Mouse (Mus musculus) bone marrow macrophage, adult 2 months (primary cell): ENCODE results near the gene Tgfbr2. TPM values are rescaled to one million over a fixed set of nuclear protein-coding genes. Genes with fewer than 3 reads are reported as not detected.

Source experiments
- H3K27ac ChIP-seq: 2 replicates; pipeline ENCODE4 v1.5.1; 2012; ENCODE audit warnings: low read depth, low read length; ENCODE audit not compliant: insufficient read depth
- H3K4me1 ChIP-seq: 2 replicates; pipeline ENCODE4 v1.6.1; 2012; ENCODE audit warnings: low read length; ENCODE audit not compliant: control insufficient read depth, insufficient read depth
- H3K4me3 ChIP-seq: 2 replicates; pipeline ENCODE4 v1.5.1; 2012; ENCODE audit warnings: mild to moderate bottlenecking, low read length, moderate library complexity; ENCODE audit not compliant: insufficient read depth
- CTCF ChIP-seq: IDR thresholded peaks from 2 replicates; pipeline ENCODE4 v1.5.1; 2012; ENCODE audit warnings: low read depth, mild to moderate bottlenecking, low read length, moderate library complexity
- POLR2A ChIP-seq: IDR thresholded peaks from 2 replicates; pipeline ENCODE4 v1.6.1; 2012; ENCODE audit warnings: mild to moderate bottlenecking, low read depth, low read length, borderline replicate concordance
- polyA plus RNA-seq: library from polyadenylated mRNA; stranded (reverse); fragments of >200 nt; gene quantifications from 2 replicates; pipeline ENCODE4 v1.2.4, GENCODE M21; 2012; ENCODE audit not compliant: missing spikeins, insufficient read depth, insufficient read length

Gene Tgfbr2
- polyA plus RNA-seq, 1 experiment: 79.7 TPM

GRCm38 (mm10) chr9:116178151-116178550, 3.0 kb upstream of the Tgfbr2 start:
- Histone ChIP-seq H3K4me3 (no peak overlapping the region), H3K27ac (peak overlapping the region; percentile 82), H3K4me1 (peaks cover 37% of the 10 kb centered on the region)
- TF ChIP-seq CTCF (no peak), POLR2A (no peak)

- no peak for TF ChIP-seq POLR2A
- TF ChIP-seq CTCF: no peak
- H3K4me3 ChIP-seq: no peak overlapping the region
- no peak overlapping the region for H3K27ac ChIP-seq
- H3K4me1 ChIP-seq: peaks cover 41% of the 10 kb centered on the region
These were observed 1.9 kb upstream of the Tgfbr2 start for GRCm38 (mm10) chr9:116177108-116177507.

DNA sequence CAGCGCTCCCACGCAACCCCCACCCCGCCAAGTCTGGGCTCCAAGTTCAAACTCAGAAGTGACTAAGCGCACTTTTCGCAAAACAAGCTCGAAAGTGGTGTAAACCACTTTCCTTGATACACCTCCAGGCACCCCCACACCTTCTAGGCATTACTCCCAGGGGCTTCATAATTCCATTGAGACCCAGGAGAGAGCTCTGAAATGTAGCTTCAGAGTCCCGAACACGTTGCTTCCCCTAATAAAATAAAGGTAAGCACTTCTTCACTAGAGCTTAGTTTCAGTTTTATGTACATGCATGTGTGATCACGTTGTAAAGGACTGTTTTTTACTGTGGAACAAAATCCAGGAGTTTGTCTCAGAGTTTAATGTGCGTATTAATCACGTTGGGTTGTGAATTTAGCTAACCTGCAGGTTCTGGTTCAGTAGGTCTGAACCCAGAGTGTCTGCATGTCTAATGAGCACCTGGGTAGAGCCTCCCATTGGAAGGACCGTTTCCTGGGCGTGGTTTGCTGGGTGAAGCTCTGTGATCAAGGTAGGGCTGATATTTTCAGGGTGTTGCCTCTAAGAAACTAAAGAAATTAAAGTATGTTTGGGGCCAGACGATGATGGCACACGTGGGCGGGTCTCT, 442 bp upstream of the Tgfbr2 start:
- H3K27ac ChIP-seq: peak overlapping the region; percentile 93
- TF ChIP-seq POLR2A (no peak), CTCF (no peak)
- peaks cover 49% of the 10 kb centered on the region for H3K4me1 ChIP-seq
- peak overlapping the region; percentile 94 for H3K4me3 ChIP-seq

- Histone ChIP-seq H3K4me1 (peaks cover 47% of the 10 kb centered on the region), H3K27ac (no peak overlapping the region), H3K4me3 (peak overlapping the region; percentile 94)
- TF ChIP-seq CTCF (no peak), POLR2A (no peak)
These were observed 1.5 kb downstream of the Tgfbr2 start for GRCm38 (mm10) chr9:116173473-116174170.

GRCm38 (mm10) chr9:116173059-116173458, 2.1 kb downstream of the Tgfbr2 start:
- H3K4me3 ChIP-seq: peak overlapping the region; percentile 94; the same call in 1 of the 2 replicates
- TF ChIP-seq POLR2A (no peak), CTCF (no peak)

GRCm38 (mm10) chr9:116169067-116169466, 6.1 kb downstream of the Tgfbr2 start:
- no peak overlapping the region for H3K27ac ChIP-seq
- peaks cover 56% of the 10 kb centered on the region for H3K4me1 ChIP-seq
- no peak for TF ChIP-seq POLR2A
- TF ChIP-seq CTCF: no peak
- no peak overlapping the region for H3K4me3 ChIP-seq

More at GRCm38 (mm10) chr9:116173059-116173458, 2.1 kb downstream of the Tgfbr2 start:
- Histone ChIP-seq H3K27ac (no peak overlapping the region), H3K4me1 (peaks cover 47% of the 10 kb centered on the region)

- Histone ChIP-seq H3K4me1 (peaks cover 53% of the 10 kb centered on the region), H3K27ac (no peak overlapping the region), H3K4me3 (no peak overlapping the region)
- TF ChIP-seq POLR2A (no peak), CTCF (no peak)
These were observed 7.8 kb downstream of the Tgfbr2 start for GRCm38 (mm10) chr9:116167304-116167880.

- Histone ChIP-seq H3K4me3 (no peak overlapping the region), H3K27ac (no peak overlapping the region), H3K4me1 (peaks cover 50% of the 10 kb centered on the region)
- TF ChIP-seq CTCF: no peak
These were observed 8.8 kb downstream of the Tgfbr2 start for GRCm38 (mm10) chr9:116166363-116166762.

GRCm38 (mm10) chr9:116163883-116164282, 11.3 kb downstream of the Tgfbr2 start:
- H3K27ac ChIP-seq: no peak overlapping the region
- H3K4me3 ChIP-seq: no peak overlapping the region
- no peak for TF ChIP-seq CTCF
- no peak for TF ChIP-seq POLR2A
- H3K4me1 ChIP-seq: peaks cover 51% of the 10 kb centered on the region

GRCm38 (mm10) chr9:116162866-116163374, 12.2 kb downstream of the Tgfbr2 start:
- H3K4me1 ChIP-seq: peaks cover 47% of the 10 kb centered on the region

More at GRCm38 (mm10) chr9:116162866-116163374, 12.2 kb downstream of the Tgfbr2 start:
- TF ChIP-seq CTCF (no peak), POLR2A (no peak)
- Histone ChIP-seq H3K4me3 (no peak overlapping the region), H3K27ac (no peak overlapping the region)
